Mouse (Mus musculus): ENCODE measurements around the gene Thtpa.

DNA sequence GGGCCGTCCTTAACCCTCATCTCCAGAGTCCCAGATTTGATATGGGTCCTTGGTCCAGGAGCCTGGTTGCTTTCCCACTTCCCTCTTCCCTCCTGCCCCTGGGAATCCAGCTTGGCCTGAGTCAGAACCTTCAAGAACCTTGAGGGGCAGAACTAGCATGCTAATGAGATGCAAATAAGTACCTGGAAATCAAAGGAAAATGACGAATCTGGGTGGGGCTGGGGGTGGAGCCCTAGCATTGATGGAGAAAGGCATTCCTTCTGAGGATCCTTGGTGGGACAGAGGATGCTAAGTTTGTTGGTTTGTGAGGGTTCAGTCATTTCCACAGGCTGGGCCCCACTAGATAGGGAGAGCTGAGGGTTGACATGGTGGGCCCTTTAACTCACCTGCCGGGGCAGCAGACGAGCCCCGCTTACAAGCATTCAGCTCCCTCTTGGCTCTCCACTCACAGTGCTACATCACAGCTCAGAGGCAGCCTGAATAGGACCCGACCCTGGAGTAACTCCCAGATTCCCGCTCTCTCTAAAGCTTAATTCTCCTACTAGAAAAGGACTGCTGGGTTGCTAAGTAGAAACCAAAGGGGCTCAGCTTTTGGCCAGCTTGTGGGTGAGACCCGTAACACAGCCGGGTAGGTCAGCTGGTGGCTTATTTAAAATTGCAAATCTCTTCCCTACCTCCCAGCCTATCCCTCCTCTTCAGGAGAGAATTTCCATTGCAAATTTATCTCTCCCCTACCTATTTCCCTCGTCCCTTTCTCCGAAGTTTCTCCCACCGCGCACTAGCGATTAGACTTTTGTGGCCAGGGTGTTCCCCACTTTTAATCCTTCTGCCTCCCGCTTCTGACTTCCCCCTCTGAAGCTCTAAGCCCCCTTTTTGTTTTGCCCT lies 16.9 kb upstream of the Thtpa start:
- TF ChIP-seq CTCF (IDR thresholded peaks at IDR 0.05; ENCODE audit: control insufficient read depth, insufficient read depth, insufficient replicate concordance, low read depth, low read length), result no peak
- no peak for TF ChIP-seq POLR2A (IDR thresholded peaks at IDR 0.05; ENCODE audit: control insufficient read depth, low read depth, low read length)

Data from testis, adult 2 months (tissue).